Mouse (Mus musculus) lung, embryonic 14.5 days (tissue): Measurements from ENCODE around the gene Rtf1. TPM values are rescaled to one million over a fixed set of nuclear protein-coding genes. Genes with fewer than 3 reads are reported as not detected.
"Not testable (repeated sequence)": the region's sequence is repeated elsewhere in the genome, so short reads cannot be mapped to it uniquely, and the experiment has no call there.

Source experiments
- ATAC-seq: fragments of 200-750 bp; cut with Nextera tagmentation; 2 replicates; pipeline ENCODE4 v1.8.0; 2017; ENCODE audit warnings: mild to moderate bottlenecking, moderate TSS enrichment, moderate library complexity; ENCODE audit not compliant: insufficient read depth
- DNase-seq: peaks from one replicate; pipeline ENCODE4 v3.0.0-alpha.2; 2015
- H3K27ac ChIP-seq: fragments of 300-500 bp; sonication (generic); 2 replicates; pipeline ENCODE4 v1.5.1; 2014; ENCODE audit warnings: low read depth, mild to moderate bottlenecking, moderate library complexity
- H3K27me3 ChIP-seq: fragments of 300-500 bp; sonication (generic); 2 replicates; pipeline ENCODE4 v1.6.1; 2014; ENCODE audit warnings: low read length, control low read depth; ENCODE audit not compliant: insufficient read depth
- H3K36me3 ChIP-seq: fragments of 300-500 bp; sonication (generic); 2 replicates; pipeline ENCODE4 v1.6.1; 2014; ENCODE audit warnings: control low read depth; ENCODE audit not compliant: insufficient read depth
- H3K4me1 ChIP-seq: fragments of 300-500 bp; sonication (generic); 2 replicates; pipeline ENCODE4 v1.6.1; 2014; ENCODE audit warnings: antibody characterized with exemption, control low read depth; ENCODE audit not compliant: insufficient read depth
- H3K4me2 ChIP-seq: fragments of 300-500 bp; sonication (generic); 2 replicates; pipeline ENCODE4 v1.6.1; 2014; ENCODE audit warnings: mild to moderate bottlenecking
- H3K4me3 ChIP-seq: fragments of 300-500 bp; sonication (generic); 2 replicates; pipeline ENCODE4 v1.5.1; 2014; ENCODE audit warnings: low read depth, low read length
- H3K9ac ChIP-seq: fragments of 300-500 bp; sonication (generic); 2 replicates; pipeline ENCODE4 v1.6.1; 2014
- H3K9me3 ChIP-seq: fragments of 300-500 bp; sonication (generic); 2 replicates; pipeline ENCODE4 v1.6.1; 2016; ENCODE audit warnings: low read depth, low read length, control low read depth
- CTCF ChIP-seq: IDR thresholded peaks from 2 replicates; pipeline ENCODE4 v1.5.1; 2016; ENCODE audit warnings: antibody characterized with exemption, low read depth
- WGBS: fragments of 180-500 bp; shearing (Covaris S2); extraction: QIAGEN DNeasy Blood & Tissue Kit; methylation state at CpG from one replicate; pipeline ENCODE4 v1.1.7; 2014; 5-methylcytosine and 5-hydroxymethylcytosine counted together
- polyA plus RNA-seq: library from polyadenylated mRNA; unstranded; fragments of >200 nt; fragmentation: Nextera tagmentation; extraction: Ambion mirVana; gene quantifications from 2 replicates; pipeline ENCODE4 v1.2.1, GENCODE M21; 2014

The Rtf1 gene
- polyA plus RNA-seq, 1 experiment from 2014 or later, result 28.0 TPM

DNA sequence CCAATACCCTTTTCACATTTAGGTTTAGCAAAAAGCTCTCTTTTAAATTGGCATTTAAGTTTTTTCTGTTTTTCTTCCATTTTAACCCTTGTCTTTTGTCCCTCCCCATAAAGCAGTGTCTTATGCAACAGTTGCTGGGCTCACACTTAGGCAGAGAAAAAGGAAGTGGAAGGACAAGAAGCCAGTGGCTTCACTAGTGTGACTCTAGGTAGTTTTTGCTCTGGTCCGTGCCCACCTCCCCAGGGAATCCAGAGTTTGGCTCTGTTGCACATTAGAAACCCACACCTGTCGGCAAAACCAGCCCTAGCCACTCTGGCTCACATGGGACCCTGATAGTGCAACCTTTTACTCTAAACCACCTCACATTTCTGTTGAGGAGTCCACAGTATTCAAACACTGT is 23.6 kb downstream of the Rtf1 start:
- DNase-seq (no peak), ATAC-seq (no peak)
- Histone ChIP-seq H3K4me1 (no peaks in the 10 kb centered on the region), H3K27me3 (no peaks in the 10 kb centered on the region), H3K4me2 (no peak overlapping the region), H3K27ac (no peak overlapping the region), H3K9me3 (no peaks in the 10 kb centered on the region), H3K36me3 (peaks cover 35% of the 10 kb centered on the region), H3K9ac (no peak overlapping the region), H3K4me3 (no peak overlapping the region)
- WGBS, result 92% methylated on average over 2 of the region's 2 CpGs
- TF ChIP-seq CTCF, result no peak

DNA sequence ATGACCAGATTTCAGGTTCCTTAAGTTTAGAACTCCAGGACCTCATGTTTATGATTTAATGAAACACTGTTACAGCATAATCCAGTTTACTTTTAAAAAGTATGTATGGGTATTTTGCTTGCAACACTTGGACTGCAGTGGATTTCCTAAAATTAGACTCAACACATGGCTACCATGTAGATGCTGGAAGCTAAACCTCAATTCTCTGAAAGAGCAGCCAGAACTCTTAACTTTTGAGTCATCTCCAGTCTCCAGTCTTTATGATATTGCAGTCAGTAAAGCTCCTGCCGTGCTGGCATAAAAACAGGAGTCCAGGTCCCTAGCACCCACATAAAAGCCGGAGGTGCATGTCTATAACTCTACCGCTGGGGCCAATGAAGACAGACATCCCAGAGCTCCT is 25.1 kb downstream of the Rtf1 start:
- Histone ChIP-seq H3K4me3 (no peak overlapping the region), H3K9me3 (no peaks in the 10 kb centered on the region), H3K4me2 (no peak overlapping the region), H3K27ac (no peak overlapping the region), H3K36me3 (peaks cover 31% of the 10 kb centered on the region; the same call in 1 of the 2 replicates), H3K27me3 (no peaks in the 10 kb centered on the region), H3K9ac (no peak overlapping the region), H3K4me1 (no peaks in the 10 kb centered on the region)
- DNase-seq (no peak), ATAC-seq (no peak)
- 92% methylated on average over 3 of the region's 3 CpGs for WGBS
- no peak for TF ChIP-seq CTCF

DNA sequence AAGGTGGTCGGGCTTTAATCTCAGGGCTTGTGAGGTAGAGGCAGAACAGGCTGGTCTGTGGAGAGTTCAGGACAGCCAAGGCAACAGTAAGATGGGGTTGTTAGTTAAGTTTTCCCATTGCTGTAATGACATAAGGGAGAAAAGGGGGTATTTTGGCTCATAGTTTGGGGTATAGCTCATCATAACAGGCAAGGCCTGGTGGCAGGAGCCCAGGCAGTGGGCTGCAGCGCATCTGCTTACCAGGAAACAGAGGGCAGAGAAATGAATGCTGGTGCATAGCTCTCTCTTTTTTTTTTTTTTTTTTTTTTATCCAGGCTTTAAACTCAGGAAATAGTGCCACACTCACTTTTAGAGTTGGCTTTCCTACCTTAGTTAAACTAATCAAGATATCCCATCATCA is 28.3 kb downstream of the Rtf1 start:
- ATAC-seq, result no peak
- H3K4me3 ChIP-seq, result no peak overlapping the region
- H3K9me3 ChIP-seq, result no peaks in the 10 kb centered on the region
- no peaks in the 10 kb centered on the region for H3K4me1 ChIP-seq
- 84% methylated on average over 2 of the region's 2 CpGs for WGBS
- H3K9ac ChIP-seq, result no peak overlapping the region
- no peak for DNase-seq
- no peak overlapping the region for H3K27ac ChIP-seq
- peaks cover 42% of the 10 kb centered on the region for H3K36me3 ChIP-seq
- no peak overlapping the region for H3K4me2 ChIP-seq
- no peak for TF ChIP-seq CTCF
- H3K27me3 ChIP-seq, result no peaks in the 10 kb centered on the region

DNA sequence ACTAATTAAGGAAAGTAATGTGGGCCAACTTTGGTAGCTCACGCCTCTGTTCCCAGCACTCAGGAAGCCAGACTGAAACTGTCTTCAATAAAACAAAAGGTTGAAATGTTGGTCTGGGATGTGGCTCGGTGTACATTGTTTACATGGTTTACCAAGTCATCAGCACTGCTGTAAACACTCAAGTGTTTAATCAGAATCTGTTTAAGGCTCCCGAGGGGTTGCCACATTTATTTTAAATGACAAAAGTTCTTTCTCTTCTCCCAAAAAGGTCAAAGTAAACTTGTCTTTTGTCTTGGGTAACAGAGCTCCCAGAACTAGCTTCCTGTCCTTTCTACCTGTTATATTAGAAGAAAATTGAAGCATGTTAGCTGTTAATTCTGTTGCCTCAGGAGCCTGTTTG is 32.8 kb downstream of the Rtf1 start:
- WGBS, result 77% methylated on average over 3 of the region's 3 CpGs
- no peak for TF ChIP-seq CTCF
- Histone ChIP-seq H3K36me3 (peaks cover 67% of the 10 kb centered on the region), H3K4me3 (no peak overlapping the region), H3K4me1 (no peaks in the 10 kb centered on the region), H3K9ac (no peak overlapping the region), H3K27ac (no peak overlapping the region), H3K27me3 (no peaks in the 10 kb centered on the region), H3K9me3 (no peaks in the 10 kb centered on the region), H3K4me2 (no peak overlapping the region)
- no peak for ATAC-seq
- DNase-seq, result no peak

DNA sequence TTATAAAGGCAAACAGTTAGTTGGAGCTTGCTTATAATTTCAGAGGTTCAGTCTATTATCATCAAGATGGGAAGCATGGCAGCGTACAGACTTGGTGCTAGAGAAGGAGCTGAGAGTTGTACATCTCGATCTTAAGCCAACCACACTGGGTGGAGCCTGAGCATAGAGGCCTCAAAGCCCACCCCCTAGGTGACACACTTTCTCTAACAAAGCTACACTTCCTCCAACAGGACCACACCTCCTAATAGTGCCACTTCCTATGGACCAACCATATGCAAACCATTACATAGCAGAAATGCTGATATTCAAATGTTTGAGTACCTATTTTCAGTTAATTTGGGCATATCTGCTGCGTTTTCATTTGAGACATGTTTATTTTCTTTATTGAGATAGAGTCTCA is 35.1 kb downstream of the Rtf1 start:
- Histone ChIP-seq H3K27me3 (no peaks in the 10 kb centered on the region), H3K4me3 (no peak overlapping the region), H3K27ac (no peak overlapping the region), H3K4me2 (no peak overlapping the region), H3K4me1 (no peaks in the 10 kb centered on the region), H3K9me3 (no peaks in the 10 kb centered on the region), H3K9ac (no peak overlapping the region), H3K36me3 (peaks cover 71% of the 10 kb centered on the region)
- TF ChIP-seq CTCF, result no peak
- DNase-seq (no peak), ATAC-seq (no peak)
- 87% methylated on average over 3 of the region's 3 CpGs for WGBS

DNA sequence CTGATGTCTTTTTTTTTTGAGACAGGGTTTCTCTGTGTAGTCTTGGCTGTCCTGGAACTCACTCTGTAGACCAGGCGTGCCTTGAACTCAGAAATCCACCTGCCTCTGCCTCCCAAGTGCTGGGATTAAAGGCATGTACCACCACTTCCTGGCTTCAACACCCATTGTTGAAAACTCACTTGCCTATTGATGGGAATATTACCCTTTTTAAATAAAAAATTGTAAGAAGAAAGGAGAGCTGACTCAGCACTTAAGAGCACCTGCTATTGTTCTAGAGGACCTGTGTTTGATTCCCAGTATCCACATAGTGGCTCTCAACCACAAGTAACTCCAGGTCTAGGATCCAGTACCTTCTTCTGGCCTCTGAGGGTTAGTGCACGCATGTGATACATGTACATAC is 41.0 kb downstream of the Rtf1 start:
- H3K4me2 ChIP-seq, H3K4me3 ChIP-seq, ATAC-seq, H3K9me3 ChIP-seq, H3K9ac ChIP-seq, H3K27me3 ChIP-seq, H3K27ac ChIP-seq, DNase-seq, H3K4me1 ChIP-seq: not testable (repeated sequence)
- peaks cover 72% of the 10 kb centered on the region for H3K36me3 ChIP-seq
- 85% methylated on average over 2 of the region's 2 CpGs for WGBS

DNA sequence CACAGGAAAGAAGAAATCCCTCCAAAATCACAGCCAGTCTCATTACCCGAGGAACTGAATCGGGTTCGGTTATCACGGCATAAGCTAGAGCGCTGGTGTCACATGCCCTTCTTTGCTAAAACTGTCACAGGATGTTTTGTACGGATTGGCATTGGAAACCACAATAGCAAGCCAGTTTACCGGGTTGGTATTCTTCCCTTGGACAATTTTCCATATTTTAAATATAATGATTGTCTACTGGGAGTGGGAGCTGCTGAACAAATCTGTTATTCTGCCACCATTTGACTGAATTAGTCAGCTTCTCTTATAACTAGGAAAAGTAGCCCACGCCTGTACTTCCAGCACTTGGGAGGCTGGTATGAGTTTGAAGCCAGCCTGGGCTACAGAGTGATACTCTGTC is 46.2 kb downstream of the Rtf1 start:
- H3K4me3 ChIP-seq, result no peak overlapping the region
- no peaks in the 10 kb centered on the region for H3K9me3 ChIP-seq
- H3K4me1 ChIP-seq, result no peaks in the 10 kb centered on the region
- no peak for TF ChIP-seq CTCF
- no peak overlapping the region for H3K9ac ChIP-seq
- no peak for DNase-seq
- WGBS, result 96% methylated on average over 8 of the region's 8 CpGs
- no peak overlapping the region for H3K4me2 ChIP-seq
- H3K36me3 ChIP-seq, result peaks cover 88% of the 10 kb centered on the region
- no peak overlapping the region for H3K27ac ChIP-seq
- ATAC-seq, result no peak
- no peaks in the 10 kb centered on the region for H3K27me3 ChIP-seq

DNA sequence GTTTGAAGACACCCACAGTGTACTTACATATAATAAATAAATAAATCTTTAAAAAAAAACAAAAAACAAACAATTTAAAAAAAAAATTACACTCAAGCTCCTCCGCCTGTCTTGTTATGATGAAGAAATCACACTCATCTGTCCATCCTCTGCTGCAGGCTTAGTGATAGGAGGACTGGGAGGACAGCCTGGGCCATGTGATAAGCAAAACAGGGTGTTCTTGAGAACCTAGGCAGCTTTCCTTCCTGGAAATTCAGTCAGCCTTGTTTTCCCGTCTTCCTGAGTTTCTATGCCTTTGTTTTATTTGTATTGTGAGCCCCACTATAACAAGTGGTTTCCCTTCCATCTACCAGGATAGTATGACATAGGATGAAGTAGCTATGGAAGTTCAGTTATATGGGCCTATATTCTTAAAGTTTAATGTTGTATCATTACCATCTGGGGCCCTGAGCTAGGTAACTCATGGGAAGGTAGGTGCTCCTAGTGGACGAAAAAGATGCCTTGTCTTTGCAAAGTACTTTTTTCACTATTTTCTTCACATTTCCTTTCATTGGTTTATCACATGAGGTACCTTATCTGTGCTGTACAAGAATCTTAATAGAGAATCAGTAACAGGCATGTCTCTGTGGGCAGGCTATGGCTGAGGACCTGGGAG is 53.0 kb downstream of the Rtf1 start:
- Histone ChIP-seq H3K36me3 (peaks cover 93% of the 10 kb centered on the region), H3K4me2 (no peak overlapping the region), H3K9ac (no peak overlapping the region), H3K27me3 (no peaks in the 10 kb centered on the region), H3K27ac (no peak overlapping the region), H3K4me1 (no peaks in the 10 kb centered on the region), H3K9me3 (no peaks in the 10 kb centered on the region), H3K4me3 (no peak overlapping the region)
- WGBS, result 84% methylated on average over 3 of the region's 3 CpGs
- ATAC-seq (no peak), DNase-seq (no peak)
- no peak for TF ChIP-seq CTCF
